Mouse (Mus musculus) lung, embryonic 14.5 days (tissue): ENCODE measurements around the gene Cdca8. TPM values are rescaled to one million over a fixed set of nuclear protein-coding genes. Genes with fewer than 3 reads are reported as not detected.
A peak's percentile ranks its signal among the peaks of the same experiment; 100 is the strongest.
"Not testable (repeated sequence)": the region's sequence is repeated elsewhere in the genome, so short reads cannot be mapped to it uniquely, and the experiment has no call there.

Experiments used
- ATAC-seq: fragments of 200-750 bp; cut with Nextera tagmentation; 2 replicates; pipeline ENCODE4 v1.8.0; 2017; ENCODE audit warnings: mild to moderate bottlenecking, moderate TSS enrichment, moderate library complexity; ENCODE audit not compliant: insufficient read depth
- DNase-seq: peaks from one replicate; pipeline ENCODE4 v3.0.0-alpha.2; 2015
- H3K27ac ChIP-seq: fragments of 300-500 bp; sonication (generic); 2 replicates; pipeline ENCODE4 v1.5.1; 2014; ENCODE audit warnings: low read depth, mild to moderate bottlenecking, moderate library complexity
- H3K27me3 ChIP-seq: fragments of 300-500 bp; sonication (generic); 2 replicates; pipeline ENCODE4 v1.6.1; 2014; ENCODE audit warnings: low read length, control low read depth; ENCODE audit not compliant: insufficient read depth
- H3K36me3 ChIP-seq: fragments of 300-500 bp; sonication (generic); 2 replicates; pipeline ENCODE4 v1.6.1; 2014; ENCODE audit warnings: control low read depth; ENCODE audit not compliant: insufficient read depth
- H3K4me1 ChIP-seq: fragments of 300-500 bp; sonication (generic); 2 replicates; pipeline ENCODE4 v1.6.1; 2014; ENCODE audit warnings: antibody characterized with exemption, control low read depth; ENCODE audit not compliant: insufficient read depth
- H3K4me2 ChIP-seq: fragments of 300-500 bp; sonication (generic); 2 replicates; pipeline ENCODE4 v1.6.1; 2014; ENCODE audit warnings: mild to moderate bottlenecking
- H3K4me3 ChIP-seq: fragments of 300-500 bp; sonication (generic); 2 replicates; pipeline ENCODE4 v1.5.1; 2014; ENCODE audit warnings: low read depth, low read length
- H3K9ac ChIP-seq: fragments of 300-500 bp; sonication (generic); 2 replicates; pipeline ENCODE4 v1.6.1; 2014
- H3K9me3 ChIP-seq: fragments of 300-500 bp; sonication (generic); 2 replicates; pipeline ENCODE4 v1.6.1; 2016; ENCODE audit warnings: low read depth, low read length, control low read depth
- CTCF ChIP-seq: IDR thresholded peaks from 2 replicates; pipeline ENCODE4 v1.5.1; 2016; ENCODE audit warnings: antibody characterized with exemption, low read depth
- WGBS: fragments of 180-500 bp; shearing (Covaris S2); extraction: QIAGEN DNeasy Blood & Tissue Kit; methylation state at CpG from one replicate; pipeline ENCODE4 v1.1.7; 2014; 5-methylcytosine and 5-hydroxymethylcytosine counted together
- polyA plus RNA-seq: library from polyadenylated mRNA; unstranded; fragments of >200 nt; fragmentation: Nextera tagmentation; extraction: Ambion mirVana; gene quantifications from 2 replicates; pipeline ENCODE4 v1.2.1, GENCODE M21; 2014

The Cdca8 gene
- 157 and 169 TPM in 2 replicates for polyA plus RNA-seq

- not testable (repeated sequence) for ATAC-seq, H3K27me3 ChIP-seq, H3K4me2 ChIP-seq, H3K4me1 ChIP-seq, H3K9me3 ChIP-seq, H3K4me3 ChIP-seq, H3K9ac ChIP-seq, H3K27ac ChIP-seq, DNase-seq
- WGBS: 87% methylated on average over 4 of the region's 4 CpGs
- H3K36me3 ChIP-seq: peaks cover 38% of the 10 kb centered on the region
Measured at GRCm38 (mm10) chr4:124939211-124939610, at the start of gene Cdca8. TSS of gene Cdca8 (minus strand) at chr4:124939311.

DNA sequence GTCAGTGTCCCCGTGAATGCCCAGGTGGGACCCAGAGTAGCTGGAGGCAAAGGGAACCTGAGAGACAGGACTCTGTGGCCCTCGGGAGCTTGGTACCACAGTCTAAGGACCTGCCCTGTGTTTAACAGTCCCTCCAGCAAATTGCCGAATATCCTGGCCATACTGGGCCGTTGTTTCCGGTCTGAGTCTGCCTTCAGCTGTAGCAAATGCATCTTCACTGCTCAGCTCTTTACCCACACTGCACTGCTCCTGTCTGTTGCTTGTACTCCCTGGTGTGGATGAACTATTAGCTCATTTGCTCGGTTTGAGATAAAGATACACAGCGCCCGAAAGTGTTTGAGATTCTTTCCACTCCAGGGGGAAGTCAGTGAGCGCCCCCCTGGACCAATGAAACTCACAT, 49.3 kb upstream of the Cdca8 start:
- no peak overlapping the region for H3K9ac ChIP-seq
- H3K4me1 ChIP-seq: peaks cover 33% of the 10 kb centered on the region; the same call in 1 of the 2 replicates
- H3K36me3 ChIP-seq: no peaks in the 10 kb centered on the region
- 11% methylated on average over 9 of the region's 9 CpGs for WGBS
- no peak for ATAC-seq
- TF ChIP-seq CTCF: no peak
- H3K27ac ChIP-seq: no peak overlapping the region; the same call in 1 of the 2 replicates
- peaks cover 55% of the 10 kb centered on the region for H3K27me3 ChIP-seq
- DNase-seq: peak; percentile 56
- peak overlapping the region; percentile 70 for H3K4me2 ChIP-seq
- H3K9me3 ChIP-seq: no peaks in the 10 kb centered on the region
- H3K4me3 ChIP-seq: no peak overlapping the region

GRCm38 (mm10) chr4:124987711-124988097, 48.6 kb upstream of the Cdca8 start:
- Histone ChIP-seq H3K4me2 (peak overlapping the region; percentile 70), H3K9me3 (no peaks in the 10 kb centered on the region), H3K9ac (no peak overlapping the region), H3K27me3 (peaks cover 60% of the 10 kb centered on the region), H3K4me1 (peaks cover 33% of the 10 kb centered on the region; the same call in 1 of the 2 replicates), H3K27ac (no peak overlapping the region), H3K4me3 (peak overlapping the region; percentile 52), H3K36me3 (no peaks in the 10 kb centered on the region)
- TF ChIP-seq CTCF: no peak
- ATAC-seq (no peak), DNase-seq (peak; percentile 8)
- 13% methylated on average over 10 of the region's 10 CpGs for WGBS

- Histone ChIP-seq H3K36me3 (no peaks in the 10 kb centered on the region), H3K9me3 (no peaks in the 10 kb centered on the region), H3K4me1 (peaks cover 33% of the 10 kb centered on the region; the same call in 1 of the 2 replicates), H3K27me3 (peaks cover 60% of the 10 kb centered on the region), H3K4me3 (peak overlapping the region; percentile 52), H3K27ac (no peak overlapping the region), H3K9ac (peak overlapping the region; percentile 50), H3K4me2 (peak overlapping the region; percentile 70)
- no peak for TF ChIP-seq CTCF
- WGBS: 3% methylated on average over 46 of the region's 51 CpGs
- DNase-seq: peak; percentile 19
- ATAC-seq: no peak; the same call in 1 of the 2 replicates
Measured at GRCm38 (mm10) chr4:124986739-124987710, 47.9 kb upstream of the Cdca8 start.

DNA sequence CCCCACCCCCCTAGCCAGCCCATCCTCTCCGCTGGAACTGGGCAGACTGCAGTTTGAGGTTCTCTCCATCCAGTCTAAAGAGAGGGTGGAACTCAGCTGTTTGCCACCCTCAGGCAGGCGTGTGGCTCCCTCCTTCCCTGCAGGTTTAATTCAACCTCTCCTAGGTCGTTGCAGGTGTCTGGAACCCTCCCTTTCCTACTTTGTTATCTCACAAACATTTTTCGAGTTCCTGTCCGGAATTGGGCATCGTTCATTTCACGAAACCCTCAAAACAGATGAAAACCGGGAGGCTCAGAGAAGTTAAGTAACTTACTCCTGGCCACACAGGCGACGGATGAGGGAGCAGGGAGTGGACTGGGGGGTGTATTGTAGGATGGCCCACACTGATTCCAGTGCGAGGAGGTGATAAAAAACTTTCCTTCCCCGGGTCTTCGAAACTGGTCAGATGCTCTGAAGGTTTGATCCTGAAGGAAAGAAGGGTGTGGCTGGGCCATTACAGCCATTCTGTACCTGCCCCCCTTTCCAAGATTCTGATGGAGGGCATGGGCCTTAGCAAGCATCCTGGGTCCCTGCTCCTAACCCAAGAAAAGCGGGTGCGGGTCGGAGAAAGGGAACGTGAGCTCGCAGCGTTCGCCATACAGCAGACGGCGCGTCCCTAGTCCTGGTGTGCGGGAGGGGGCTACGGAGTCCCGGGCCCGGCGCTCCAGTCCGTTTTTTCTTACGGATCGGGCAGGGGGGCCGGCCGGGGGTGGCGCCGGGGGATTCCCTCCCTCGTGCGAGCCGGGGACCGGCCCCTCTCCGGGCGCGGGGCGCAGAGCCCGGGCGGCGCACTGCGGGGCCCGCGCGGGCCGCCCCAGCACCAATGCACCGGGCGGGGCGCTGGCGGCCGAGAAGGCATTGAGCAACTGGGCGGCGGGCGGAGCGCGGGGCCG, 46.8 kb upstream of the Cdca8 start, which contains the start of gene Rspo1:
Gene Rspo1, plus strand, starts transcription at position 760 of the 932 bp plus-strand sequence.
- peaks cover 58% of the 10 kb centered on the region for H3K27me3 ChIP-seq
- peak within 1 kb of the TSS; percentile 50 for H3K9ac ChIP-seq
- H3K36me3 ChIP-seq: no peaks in the 10 kb centered on the region
- DNase-seq (peak; percentile 60), ATAC-seq (peak; percentile 29; the same call in 1 of the 2 replicates)
- H3K27ac ChIP-seq: no peak within 1 kb of the TSS
- WGBS: under 1% methylated on average over 62 of the region's 62 CpGs
- H3K4me1 ChIP-seq: peaks cover 33% of the 10 kb centered on the region; the same call in 1 of the 2 replicates
- H3K9me3 ChIP-seq: no peaks in the 10 kb centered on the region
- TF ChIP-seq CTCF: no peak
- H3K4me2 ChIP-seq: peak within 1 kb of the TSS; percentile 70
- H3K4me3 ChIP-seq: peak within 1 kb of the TSS; percentile 52

- no peaks in the 10 kb centered on the region for H3K36me3 ChIP-seq
- no peak for ATAC-seq
- peak; percentile 58 for DNase-seq
- peak overlapping the region; percentile 52; the same call in 1 of the 2 replicates for H3K4me3 ChIP-seq
- H3K27ac ChIP-seq: no peak overlapping the region
- H3K4me2 ChIP-seq: peak overlapping the region; percentile 70
- TF ChIP-seq CTCF: no peak
- peaks cover 53% of the 10 kb centered on the region for H3K27me3 ChIP-seq
- no peaks in the 10 kb centered on the region for H3K9me3 ChIP-seq
- 7% methylated on average over 18 of the region's 18 CpGs for WGBS
- H3K9ac ChIP-seq: no peak overlapping the region
- peaks cover 31% of the 10 kb centered on the region; the same call in 1 of the 2 replicates for H3K4me1 ChIP-seq
Measured at GRCm38 (mm10) chr4:124984871-124985670, 46.0 kb upstream of the Cdca8 start.
